Mouse (Mus musculus): ENCODE results near the gene Mob3b.

DNA sequence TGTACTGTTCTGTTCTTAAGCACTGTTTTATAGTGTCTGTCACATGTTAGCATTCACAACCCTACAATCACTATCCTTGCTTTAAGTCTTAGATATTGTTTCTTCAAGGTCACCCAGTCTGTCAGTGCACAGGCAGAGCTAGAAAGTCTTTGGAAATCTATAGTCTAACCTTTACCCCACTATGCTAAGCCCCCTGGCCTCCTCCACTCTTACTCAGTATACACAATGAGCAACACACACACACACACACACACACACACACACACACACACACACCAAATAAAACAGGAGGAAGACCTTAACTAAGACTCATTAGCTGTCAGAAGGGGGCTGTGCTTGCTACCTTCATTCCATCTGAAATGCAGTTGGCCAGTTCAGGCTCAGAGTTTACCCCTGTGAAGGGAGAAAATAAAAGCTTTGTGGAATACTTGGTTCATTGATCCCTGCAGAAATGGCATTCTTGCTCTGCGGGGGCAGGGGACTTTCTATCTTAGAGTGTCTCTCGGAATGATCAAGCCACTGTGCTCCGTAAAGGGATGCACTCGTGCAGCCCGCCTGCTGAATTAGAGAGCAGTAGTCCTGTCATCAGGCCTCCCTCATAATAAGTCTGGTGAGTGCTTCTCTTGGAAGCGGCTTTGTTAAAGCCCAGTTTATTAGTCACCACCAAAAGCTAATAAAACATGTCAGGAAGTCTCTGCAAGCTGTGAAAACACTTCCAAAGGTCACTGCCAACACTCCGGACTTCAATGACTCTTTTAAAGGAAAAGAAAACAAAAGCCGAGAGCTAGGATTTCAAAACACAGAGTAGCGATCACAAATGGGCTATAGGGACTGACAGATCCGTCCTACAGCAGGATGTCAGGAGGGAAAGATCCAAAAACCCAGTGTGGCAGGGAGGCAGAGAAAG lies 144.6 kb downstream of the Mob3b start:
- TF ChIP-seq TCF3 (IDR thresholded peaks at IDR 0.05; ENCODE audit: insufficient read length, low read depth), result no peak
- no peak for TF ChIP-seq POLR2A (IDR thresholded peaks at IDR 0.05; ENCODE audit: insufficient read length, low read depth)
- TF ChIP-seq MYOD1 (IDR thresholded peaks at IDR 0.05; ENCODE audit: control insufficient read depth in 1 of 3, insufficient read length in 2 of 3, low read depth in 2 of 3), result no peak
- TF ChIP-seq USF1 (IDR thresholded peaks at IDR 0.05; ENCODE audit: low read depth), result no peak
- no peak for TF ChIP-seq MAX (IDR thresholded peaks at IDR 0.05; ENCODE audit: low read depth)
- no peak for TF ChIP-seq CEBPB (IDR thresholded peaks at IDR 0.05; ENCODE audit: insufficient read depth, poor library complexity, severe bottlenecking)
- no peak for TF ChIP-seq REST (IDR thresholded peaks at IDR 0.05; ENCODE audit: insufficient read depth, insufficient read length)

Measured in myocyte (in vitro differentiated cells).